Mouse (Mus musculus) erythroid progenitor cell, adult 5-6 weeks (primary cell): ENCODE measurements around the gene Mertk. TPM values are rescaled to one million over a fixed set of nuclear protein-coding genes. Genes with fewer than 3 reads are reported as not detected.

Source experiments
- ATAC-seq: replicated peaks from 2 replicates; pipeline ENCODE4 v1.8.0; 2016; ENCODE audit warnings: moderate number of reproducible peaks, mild to moderate bottlenecking, moderate TSS enrichment, inconsistent platforms; ENCODE audit not compliant: poor library complexity, low FRiP score, severe bottlenecking
- total RNA-seq, 2 experiments: library from RNA; stranded (forward) in 1 of 2; stranded (reverse) in 1 of 2; fragments of 150-400 nt in 1 of 2; fragments of 186-747, 209-891 nt in 1 of 2; gene quantifications; 2 replicates each; pipeline versions ENCODE4 v1.2.3 to v1.2.4; 2015 to 2017; ENCODE audit warnings: low replicate concordance in 2 of 2

The Mertk gene
- total RNA-seq, 2 experiments from 2014 or later, result 1.7 to 3.2 TPM

DNA sequence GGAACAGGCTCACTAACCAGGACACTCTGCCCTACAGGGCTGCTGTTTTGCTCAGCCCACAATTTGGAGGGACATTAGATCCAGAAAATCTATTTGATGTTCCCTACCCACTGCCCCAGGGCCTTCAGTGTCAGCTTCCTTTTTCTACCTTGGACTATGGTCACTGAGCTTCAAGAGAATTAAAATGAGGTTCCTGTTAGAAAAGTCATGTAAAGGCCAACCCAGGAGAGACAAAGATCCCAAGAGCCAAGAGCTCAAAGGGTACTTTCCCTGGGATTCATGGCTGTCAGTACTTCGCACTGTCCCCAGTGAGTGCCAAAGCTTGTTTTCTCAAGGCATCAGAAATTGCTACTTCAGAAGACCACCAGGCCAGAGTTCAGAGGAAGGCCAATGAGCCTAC lies 17.2 kb downstream of the Mertk start:
- ATAC-seq, result no peak

DNA sequence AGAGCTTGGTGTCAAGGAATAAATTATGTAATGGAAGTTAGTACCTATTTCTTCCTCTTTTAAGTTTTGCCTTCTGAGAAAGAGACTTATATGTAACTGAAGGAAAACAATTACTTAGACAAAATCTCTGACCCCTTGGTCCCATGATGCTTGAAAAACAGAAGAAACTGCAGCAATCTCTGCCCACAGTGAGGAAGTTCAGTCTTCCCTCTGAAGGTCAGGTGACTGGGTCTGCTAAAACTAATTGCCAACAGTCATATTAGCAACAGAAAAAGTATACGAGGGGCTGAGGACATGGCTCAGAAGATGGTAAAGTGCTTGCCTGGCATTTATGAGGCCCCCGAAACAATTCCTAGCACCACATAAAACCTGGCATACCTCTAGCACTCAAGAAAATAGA lies 20.6 kb downstream of the Mertk start:
- ATAC-seq, result no peak

DNA sequence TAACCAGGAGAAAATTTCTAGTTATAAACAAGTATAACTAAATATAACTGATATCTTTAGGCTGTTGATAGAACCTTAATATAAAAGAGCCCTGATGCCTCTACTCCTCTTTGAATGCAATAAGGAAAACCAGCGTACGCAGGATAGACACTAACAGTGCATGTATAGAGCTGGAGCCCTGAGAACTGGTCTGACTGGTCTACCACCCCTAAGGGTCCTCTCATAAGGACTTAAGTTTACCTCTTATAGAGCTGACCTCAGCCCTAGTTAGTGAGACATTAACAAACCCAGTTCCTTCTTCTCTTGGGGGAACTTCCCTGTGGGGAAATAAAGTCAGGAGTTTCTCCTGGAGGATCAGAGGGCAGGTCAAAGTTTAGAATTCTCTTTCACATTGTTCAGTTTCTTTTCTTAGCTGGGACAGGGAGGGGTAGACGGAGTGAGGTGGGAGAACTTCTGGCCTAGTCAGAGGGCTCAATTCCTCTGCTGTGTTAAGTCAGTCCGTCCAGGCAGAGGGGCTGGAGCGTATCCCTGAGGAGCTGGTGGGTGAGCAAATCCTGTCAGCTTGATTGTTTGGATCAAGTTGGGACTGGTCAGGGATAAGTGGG lies 23.5 kb downstream of the Mertk start:
- no peak for ATAC-seq

DNA sequence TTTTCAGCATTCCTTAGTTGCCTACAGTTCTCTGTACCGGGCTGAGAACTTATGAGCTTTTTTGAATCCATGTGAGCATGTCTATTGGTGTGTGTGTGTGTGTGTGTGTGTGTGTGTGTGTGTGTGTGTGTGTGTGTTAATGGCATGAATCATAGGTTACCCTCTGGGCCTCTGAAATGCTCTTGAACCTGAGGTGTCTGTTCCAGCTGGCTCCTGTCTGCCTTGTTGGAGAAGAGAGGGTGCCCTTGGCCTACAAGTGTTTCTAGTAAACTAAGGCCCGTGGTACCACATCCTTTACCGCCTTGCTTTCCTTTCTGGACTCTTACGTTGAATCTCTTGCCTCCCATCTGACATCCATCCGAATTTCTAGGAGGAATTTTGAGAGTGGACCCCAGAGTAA lies 27.3 kb downstream of the Mertk start:
- no peak for ATAC-seq

DNA sequence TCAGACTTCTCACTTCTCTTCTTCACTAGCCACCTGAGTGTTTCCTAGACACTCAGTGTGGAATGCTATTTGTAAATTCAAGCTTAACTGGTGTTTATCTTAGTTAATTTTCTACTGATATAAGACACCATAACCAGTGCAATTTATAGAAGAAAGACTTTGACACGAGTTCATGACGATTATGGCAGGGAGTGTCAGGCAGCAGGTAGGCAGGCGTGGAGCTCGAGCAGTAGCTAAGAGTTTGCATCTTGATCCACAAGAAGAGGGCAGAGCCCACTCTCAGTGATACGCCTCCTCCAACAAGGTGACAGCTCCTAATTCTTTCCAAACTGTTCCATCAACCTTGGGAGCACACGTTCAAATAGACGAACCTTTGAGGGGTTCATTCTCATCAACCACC lies 27.9 kb downstream of the Mertk start:
- no peak for ATAC-seq

DNA sequence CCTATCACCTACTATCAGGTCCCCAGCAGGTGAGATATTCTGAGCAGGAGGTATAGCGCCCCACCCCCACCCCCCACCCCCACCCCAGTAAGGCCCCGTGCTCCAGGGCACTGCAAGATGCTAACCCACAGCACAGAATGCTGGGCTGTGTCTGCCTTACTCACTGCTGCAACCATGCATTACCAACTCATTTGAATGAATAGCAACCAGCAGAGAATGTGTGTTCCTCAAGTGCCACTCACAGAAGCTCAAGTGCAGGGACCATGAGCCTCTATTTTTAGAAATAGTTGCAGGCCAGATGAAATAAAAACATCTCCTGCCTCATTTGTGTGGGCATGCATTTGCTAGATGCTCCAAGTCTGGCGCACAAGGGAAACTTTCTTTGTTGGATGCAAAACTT lies 28.8 kb downstream of the Mertk start:
- no peak for ATAC-seq

DNA sequence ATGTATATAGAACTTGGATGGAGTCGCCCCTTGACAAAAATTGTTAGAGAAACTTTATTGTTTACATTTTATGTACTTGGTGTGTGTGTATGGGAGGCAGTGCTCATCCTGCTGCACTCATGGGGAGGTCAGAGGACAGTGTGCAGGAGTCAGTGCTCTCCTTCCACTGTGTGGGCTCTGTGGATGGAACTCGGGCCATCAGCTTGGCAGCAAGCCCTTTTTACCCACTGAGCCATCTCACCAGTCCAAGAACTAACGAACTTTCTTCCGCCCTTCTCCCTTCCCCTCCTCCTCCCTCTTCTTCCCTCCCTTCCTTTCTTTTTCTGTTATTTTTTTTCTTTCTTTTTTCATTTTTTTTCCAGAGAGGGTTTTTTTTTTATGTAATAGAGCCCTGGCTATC lies 29.3 kb downstream of the Mertk start:
- no peak for ATAC-seq

DNA sequence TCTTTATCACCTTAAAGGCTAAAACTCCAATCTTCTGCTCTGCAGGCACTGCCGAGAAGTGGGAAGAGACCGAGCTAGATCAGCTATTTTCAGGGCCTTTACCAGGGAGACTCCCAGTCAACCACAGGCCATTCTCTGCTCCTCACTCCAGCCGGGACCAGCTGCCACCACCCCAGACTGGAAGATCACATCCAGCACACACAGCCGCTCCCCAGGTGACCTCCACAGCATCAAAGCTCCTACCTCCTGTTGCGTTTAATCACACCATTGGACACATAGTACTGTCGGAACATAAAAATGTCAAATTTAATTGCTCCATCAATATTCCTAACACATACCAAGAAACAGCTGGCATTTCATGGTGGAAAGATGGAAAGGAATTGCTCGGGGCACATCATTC lies 30.4 kb downstream of the Mertk start:
- ATAC-seq, result no peak

DNA sequence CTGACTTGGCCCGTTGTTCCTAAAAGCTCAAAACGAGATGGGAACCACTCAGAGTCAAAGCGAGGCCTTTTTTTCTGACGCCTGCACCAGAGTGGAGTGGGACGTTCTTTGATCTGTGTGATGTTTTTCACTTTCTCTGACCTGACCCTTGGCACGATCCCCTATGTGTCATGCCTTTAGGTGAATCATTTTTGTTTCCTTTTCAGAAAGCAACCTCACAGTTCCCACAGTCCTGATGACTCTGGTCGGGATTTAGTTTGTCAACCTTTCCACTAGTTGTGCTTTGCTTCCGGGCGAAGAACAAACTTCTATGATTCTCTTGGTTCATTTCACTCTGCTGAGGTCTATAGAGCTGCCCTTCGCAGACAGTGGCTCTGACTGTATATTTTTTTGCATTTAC lies 32.8 kb downstream of the Mertk start:
- ATAC-seq, result no peak

DNA sequence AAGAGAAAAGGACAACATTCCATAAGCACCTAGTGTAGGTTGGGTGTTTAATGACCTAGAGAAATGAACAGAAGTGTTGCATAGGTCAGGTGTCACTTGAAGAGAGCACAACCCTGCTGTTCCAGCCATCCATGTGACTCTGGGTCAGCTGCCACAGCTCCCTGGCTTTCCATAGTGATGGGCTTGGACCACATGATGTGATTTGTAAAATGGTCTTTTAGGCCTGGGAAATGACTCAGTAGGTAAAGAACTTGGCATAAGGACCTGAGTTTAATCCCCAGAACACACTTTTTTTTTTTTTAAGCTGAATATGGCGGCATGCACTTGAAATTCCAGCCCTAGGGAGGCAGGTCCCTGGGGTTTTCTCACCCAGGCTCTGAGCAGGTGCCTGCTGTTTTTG lies 33.2 kb downstream of the Mertk start:
- ATAC-seq, result no peak

DNA sequence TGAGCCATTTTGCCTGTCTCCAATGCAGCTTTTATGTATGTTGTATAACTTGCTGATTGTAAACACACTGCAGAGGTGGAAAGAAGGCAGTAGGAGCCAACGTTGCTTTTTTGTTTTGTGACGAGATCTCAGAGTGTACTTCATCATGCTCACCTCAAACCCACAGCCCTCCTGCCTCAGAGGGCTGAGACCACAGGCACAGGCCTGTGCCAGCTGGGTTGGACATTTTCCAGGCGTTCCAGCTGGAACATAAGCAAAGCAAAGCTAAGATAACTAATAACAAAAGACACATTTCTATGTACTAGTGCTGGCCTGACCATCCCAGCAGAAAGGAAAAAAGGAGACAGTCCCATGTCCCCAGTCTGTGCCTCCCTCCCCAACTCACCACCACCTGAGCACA lies 36.3 kb downstream of the Mertk start:
- ATAC-seq, result no peak

DNA sequence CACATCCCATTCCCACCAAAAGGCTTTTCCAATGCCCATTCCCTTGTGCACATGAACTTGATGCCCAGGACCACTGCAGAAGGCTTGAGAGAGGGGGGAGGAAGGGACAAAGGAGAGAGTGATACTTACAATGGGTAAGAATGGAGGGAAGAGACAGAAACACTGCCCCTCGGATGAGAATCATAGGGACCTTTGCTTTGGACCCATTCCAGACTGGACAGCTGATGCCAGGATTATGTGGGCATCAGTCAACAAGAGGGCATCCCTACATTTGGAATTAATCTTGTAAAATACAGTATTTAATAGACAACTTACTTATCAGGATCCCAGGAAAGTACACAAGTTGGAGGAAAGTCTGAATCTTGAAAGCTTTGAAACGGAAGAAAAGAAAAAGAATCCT lies 38.3 kb downstream of the Mertk start:
- ATAC-seq, result no peak

DNA sequence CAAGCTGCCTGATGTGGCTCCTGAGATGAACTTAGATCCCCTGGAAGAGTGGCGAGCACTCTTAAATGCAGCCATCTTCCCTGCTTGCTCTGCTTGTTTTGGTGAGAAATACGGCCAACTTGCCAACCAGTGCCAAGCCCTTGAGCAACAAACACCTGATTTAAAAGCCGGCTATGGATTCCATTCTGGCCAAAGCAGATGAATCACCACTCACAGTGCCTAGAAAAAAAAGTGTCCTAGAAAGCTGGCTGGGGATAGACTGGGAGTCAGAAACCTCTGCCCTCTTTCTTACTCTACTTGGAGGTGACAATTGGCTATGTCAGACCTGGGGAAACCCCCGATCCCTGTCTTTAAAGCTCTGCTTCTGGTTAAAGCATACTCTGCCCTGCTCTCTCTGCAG lies 39.0 kb downstream of the Mertk start:
- no peak for ATAC-seq

DNA sequence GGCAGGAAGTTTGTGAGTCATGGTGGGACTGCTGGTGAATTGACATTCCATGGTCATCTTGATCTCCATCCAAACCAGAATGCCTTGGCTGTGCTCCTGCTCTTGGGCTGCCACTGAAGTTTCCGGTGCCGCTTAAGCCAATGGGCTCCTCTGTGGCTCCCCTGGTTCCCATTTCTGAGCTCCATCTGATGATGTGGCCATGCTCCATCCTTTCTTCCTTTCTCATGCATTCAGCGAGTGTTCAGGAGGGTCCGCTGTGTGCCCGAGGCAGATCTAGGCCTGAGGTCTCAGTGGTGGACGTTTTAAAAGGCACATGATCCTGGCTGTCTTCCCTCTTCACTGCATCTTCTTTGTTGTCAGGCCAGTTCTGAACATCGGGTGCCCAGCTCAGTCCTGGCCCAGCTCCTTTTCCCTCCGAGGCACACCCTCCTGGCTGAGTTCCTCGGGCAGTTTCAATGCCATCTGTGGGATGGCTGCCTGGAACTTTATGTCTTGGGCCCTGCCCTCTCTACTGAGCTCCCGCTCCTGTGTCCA lies 40.0 kb downstream of the Mertk start:
- no peak for ATAC-seq

DNA sequence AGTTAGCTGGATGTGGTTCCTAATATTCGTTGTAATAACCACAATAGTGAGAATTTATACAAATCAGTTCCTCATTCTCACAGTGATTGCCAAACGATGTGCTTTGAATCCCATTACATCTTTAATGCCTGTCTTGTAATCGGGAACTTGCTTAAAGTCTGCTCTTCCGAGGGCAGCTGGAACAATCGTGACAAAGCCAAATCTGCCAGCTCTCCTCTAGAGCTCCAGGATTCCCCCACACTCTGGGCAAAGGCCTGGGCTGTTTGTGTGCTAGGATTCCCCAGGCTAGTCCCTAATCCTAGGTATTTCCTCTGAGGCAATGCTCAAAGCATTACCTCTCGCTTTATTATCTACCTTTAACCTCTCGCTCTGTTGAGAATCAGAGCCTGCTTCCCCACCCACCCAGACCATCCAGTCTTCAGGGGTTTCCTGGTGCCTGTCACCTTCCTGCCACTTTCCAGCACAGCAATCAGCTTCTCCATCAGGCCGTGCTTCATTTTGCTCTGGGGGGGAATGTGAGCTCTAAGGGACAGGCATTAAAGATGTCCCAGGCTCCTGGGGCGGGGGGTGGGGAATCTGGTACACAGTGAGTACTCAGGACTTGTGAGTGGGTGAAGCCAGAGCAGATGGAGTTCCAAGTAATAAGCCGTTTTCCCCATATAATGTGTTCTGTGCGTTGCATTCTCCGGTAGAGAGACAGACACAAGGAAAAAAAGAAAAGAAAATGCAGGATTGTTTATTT lies 47.3 kb downstream of the Mertk start:
- ATAC-seq, result no peak

DNA sequence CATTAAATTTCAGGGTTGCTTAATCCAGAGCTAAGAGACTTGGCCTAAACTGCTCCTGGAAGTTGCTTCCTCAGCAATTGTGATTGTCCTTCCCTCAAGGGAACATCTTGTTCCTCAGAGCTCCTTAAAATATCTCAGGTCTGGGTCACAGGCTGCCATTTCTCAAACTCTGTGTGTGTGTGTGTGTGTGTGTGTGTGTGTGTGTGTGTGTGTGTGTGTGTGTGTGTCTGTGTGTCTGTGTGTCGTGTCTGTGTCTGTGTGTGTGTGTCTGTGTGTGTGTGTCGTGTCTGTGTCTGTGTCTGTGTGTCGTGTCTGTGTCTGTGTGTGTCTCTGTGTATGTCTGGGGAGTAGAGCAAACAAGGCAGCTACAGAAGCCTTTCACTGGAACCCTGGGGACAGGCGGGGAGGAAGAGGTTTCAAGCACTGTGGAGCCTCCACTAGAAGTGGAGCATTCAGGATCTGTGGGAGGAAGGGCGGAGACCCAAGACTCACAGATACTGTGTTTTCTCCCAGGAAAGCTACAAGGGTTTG lies 47.9 kb downstream of the Mertk start:
- no peak for ATAC-seq

DNA sequence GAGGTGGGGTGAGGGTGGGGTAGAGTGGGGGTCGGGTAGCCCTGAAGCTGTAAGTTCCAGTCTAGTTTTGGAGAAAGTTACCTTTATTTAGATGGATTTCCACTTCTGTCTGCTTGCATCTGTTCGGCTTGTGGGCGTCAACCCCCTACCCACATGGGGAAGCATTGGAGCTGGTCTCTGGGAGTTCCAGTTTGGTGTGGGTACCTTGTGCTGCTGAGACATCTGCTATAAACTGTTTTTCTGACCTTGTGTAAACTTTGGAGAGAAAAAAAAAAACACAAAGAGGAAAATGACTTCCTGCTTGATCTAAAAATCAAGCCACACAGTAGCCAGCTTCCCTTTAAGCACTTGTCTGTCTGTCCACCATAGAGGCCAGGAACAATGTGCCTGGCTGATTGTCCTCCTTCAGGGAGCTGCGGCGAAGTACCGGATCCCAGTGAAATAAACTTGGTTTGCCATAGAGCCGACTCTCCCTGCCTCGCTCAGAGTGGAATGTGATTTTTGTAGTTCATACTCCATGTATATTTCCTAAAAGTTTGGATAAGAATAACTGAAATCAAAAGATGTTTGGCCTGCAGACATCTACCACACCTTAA lies 48.8 kb downstream of the Mertk start:
- ATAC-seq, result no peak

DNA sequence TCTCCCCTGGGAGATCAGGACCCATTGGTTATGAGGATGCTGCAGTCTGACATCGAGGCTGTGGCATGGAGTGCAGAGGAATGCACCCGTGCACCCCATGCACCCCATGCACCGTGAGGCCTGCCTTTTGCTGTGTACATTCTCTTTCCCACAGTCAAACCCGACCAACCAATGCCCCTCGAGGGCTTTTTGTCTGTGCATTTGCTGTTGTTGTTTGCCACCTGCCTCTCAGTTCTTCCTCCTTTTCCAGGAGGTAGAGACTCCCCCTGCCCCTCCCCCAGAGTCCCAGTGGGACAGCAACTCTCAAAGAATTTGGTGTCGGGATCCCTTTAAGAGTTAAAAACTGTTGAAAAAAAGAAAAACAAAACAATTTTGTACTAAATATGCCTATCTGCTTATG lies 49.4 kb downstream of the Mertk start:
- no peak for ATAC-seq

DNA sequence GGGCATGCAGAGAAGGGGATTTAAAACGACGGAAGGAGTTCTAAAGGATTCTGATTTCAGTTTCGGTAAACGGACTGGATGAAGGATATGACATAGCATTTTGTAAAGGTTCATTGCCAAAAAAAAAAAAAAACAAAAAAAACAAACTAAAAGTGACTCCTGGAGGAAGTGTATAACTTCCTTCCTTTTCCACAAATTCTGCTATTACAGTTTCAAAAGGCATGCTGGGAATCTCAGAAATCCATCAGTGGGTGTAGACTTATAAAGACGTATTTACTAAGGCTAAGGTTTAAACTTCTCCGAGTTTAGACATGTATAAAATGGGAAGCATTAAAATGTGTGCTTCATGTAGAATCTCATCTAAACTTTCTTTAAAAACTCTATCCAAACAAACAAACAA lies 52.3 kb downstream of the Mertk start:
- ATAC-seq, result no peak

DNA sequence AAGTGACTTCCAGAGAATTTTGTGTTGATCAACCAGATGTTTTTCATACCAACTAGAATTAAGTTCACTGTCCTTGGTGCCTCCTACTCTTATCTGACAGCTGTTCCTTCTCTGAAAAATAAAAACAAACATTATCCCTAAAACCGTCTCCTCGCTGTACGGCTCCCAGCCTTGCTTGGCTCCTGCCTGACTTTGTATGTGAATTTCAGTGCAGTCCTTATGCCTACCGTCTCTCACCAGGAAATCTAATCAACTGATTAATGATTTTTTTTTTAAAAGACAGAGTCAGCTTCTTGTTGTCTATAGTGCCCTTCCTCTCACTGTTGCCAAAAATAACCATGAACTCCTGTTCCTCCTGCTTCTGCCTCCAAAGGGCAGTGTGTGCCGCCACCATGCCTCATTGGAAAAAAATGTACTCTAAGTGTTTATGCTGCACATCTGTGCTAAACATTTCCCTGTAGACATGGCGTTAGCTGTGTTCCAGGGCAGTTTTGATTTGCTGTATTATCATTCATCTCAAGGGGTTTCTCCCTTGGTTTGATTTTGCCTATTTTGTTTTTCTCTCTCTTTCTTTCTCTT lies 54.6 kb downstream of the Mertk start:
- ATAC-seq, result no peak
